Mouse (Mus musculus) frontal cortex, postnatal 10 days (tissue): Measurements from ENCODE around the gene Zfp772.
"Not testable (repeated sequence)": the region's sequence is repeated elsewhere in the genome, so short reads cannot be mapped to it uniquely, and the experiment has no call there.

Source experiments
- DNase-seq, 2 experiments: peaks; one replicate each; pipeline ENCODE4 v3.0.0; 2022; ENCODE audit warnings: low spot score in 2 of 2, mixed read lengths in 1 of 2

The Zfp772 gene

DNA sequence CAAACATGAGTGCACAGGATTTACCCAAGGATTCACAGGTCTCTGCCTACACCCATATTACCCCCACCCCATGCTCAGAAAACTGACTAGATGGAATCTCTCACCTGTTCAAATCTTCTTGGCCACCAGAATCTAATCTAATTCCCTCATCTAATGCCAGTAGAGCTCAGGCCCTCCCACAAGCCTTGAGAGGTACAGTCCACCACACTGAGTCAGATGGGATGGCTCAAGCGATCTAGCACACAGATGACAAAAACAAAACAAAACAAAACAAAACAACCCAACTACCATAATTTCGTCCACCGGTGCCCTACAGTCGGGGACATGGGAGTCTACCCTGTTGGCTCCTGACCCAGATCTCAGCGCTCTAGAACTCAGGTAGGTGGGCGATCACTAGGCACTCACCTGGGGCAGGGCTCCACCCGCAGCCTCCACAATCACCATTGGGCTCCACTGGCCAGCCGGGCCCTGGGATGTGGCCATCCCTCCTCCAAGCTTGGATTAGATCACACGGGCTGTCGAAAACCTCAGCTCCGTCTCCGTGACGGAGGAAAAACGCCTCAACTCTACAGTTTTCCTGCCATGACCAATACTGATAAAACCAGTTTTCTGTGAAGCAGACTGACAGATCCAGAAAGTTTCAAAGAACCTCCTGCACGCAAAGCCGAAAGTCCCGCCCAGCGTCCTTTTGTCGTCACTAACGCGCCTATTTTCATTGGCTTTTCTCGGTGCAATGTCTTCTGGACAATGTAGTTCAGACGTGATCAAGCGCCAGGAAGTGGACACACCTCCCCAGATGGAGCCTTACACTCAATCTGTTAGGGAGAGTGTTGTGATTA is at the start of gene Zfp772:
Zfp772 (minus strand) TSS at position 686 of the 839 bp plus-strand sequence.
- peak in 1 of 2 experiments; percentile 31 for DNase-seq

DNA sequence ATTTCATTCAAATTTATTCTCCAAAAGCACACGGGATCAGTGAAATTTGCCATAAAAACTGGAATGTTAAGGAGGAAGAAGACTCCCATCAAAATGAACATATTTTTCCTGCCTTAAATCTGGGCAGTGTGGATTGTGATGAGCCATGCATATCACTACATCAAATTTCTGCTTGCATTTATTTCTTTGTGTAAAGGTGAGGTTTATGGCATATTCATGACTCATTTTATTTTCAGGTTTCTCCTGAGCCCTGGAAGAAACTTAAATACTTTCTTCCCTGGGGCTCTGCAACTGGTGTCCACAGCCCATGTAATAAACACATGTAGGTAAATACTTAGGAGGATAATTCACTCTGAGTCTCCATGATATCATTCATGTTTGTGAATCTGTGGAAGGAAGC is 37.4 kb upstream of the Zfp772 start, which contains the start of gene Vmn2r29:
Vmn2r29 (minus strand) TSS at position 101 of the 400 bp plus-strand sequence.
- DNase-seq: not testable (repeated sequence)

DNA sequence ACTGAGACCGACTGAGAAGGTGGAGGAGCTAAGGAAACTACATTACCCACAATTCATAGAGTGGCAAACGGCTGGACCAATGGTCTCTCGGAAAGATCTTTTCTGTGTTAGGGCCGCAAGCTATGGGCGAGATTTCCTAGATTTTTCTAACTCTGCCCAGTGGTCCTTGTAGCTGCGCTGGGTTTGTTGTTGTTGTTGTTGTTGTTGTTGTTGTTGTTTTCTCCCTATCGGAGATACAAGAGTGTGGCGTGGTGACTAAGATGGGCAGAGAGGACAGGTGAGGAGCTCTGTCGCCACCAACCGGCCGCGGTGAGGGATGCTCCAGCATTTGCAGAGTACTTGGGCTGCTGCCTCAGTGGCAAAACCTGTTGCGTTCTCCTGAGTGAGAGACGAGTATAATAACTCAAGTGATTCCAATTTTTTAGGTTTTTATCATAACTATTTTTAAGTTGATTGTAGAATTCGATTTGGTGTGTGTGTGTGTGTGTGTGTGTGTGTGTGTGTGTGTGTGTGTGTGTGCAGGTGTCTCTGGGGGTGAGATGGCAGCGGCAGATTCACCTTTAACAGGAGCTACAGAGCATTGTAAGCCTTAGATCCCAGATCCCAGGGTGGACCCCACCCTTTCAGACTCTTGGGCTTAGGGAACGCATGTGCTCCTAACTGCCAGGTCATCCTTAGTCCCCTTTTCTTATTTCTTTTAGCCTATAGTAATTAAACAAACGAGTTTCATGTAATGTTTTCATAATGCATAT is 21.4 kb downstream of the Zfp772 start:
- peak; percentile 45 to 73 for DNase-seq

DNA sequence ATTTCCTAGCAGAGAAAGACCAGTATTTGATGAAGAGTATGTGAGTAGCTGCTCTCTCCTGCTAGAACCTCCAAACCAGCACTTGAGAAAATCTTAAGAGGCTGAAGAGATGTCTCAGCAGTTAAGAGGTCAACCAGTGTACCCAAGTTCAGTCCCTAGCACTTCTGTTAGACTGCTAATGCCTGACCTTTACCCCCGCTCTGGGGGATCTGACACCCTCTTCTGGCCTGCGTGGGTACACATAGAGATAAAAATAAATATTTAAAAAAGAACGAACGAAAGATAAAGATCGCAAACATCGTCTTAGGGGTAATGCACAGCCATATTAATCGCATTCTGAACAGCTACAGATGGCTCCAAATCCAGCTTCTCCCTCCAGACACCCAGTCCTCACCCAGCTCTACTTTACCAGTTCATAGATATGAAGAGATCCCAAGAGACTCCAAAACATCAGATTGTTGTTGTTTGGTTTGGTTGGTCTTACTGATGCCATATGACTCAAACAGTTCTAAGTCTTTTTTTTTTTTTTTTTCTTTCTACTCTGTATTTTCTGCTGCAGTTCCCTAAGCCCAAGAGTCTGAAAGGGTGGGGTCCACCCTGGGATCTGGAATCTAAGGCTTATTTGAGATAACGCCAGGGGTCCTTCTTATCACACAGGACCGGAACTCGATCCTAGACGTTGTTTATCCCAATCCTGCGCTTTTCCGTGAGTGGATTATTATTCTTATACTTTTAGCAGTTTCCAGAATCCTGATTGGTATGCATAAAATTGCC is 22.2 kb downstream of the Zfp772 start:
- DNase-seq: no peak

DNA sequence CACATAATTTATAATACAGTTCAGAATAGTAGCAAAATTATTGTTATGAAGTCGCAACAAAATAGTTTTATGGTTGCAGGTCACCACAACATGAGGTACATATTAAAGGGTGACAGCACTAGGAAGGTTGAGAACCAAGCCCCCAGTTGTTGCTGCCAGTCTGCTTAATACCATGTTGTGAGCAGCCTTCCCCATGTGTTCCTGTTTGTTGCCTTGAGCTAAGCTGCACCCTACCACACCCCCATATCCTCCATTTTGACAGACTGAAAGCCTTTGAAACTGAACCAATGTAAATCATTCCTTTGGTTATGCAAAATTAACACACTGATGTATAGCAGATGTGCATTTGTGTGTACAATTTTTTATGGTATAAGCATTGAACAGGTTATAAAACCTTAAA is 23.9 kb downstream of the Zfp772 start:
- no peak for DNase-seq

DNA sequence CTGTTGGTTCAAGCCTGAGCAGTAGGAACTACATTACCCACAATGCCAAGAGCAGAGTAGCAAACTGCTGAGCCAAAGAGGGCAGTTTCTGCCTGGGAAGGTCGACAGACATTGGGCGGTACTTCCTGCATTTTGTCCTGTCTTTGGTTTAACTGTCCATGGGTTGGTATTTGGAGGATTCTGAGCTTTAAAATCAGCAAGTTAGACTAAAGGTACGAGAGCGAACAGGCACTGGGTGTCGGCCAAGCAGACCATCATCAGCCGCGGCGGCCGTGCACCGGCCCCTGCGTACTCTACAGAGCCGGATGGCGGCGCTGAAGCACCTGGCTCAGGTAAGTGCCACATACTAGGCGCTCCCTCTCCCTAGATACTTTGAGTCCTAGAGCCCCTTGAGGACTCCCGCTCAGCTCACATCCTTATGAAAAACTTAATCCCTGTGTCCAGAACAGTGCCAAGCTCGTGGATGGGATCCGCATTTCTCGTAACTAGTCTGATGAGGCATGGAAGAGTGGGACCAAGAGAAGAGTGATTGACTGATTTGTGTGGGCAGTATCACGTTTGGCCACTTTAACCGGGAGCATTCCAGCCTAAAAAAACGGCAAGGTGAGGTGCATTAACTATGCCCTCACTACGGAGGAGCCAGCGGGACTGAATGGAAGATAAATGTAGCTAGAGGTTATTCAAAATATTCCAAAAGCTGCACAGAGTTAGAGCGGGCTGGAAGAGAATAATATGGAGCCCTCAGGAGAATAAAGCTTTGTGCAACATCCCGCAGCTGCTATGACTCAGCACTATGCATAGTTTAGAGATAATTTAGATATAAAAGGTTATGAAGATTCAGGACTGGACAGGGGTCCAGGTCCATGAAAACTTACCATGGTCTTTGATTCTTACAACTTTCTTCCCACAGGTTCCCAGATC is 38.3 kb downstream of the Zfp772 start, which contains the start of gene Zfp418:
Zfp418 (plus strand) TSS at position 104 of the 921 bp plus-strand sequence.
- peak; percentile 35 to 62 for DNase-seq
